Mouse (Mus musculus): ENCODE measurements around the gene Ccdc3. TPM values are rescaled to one million over a fixed set of nuclear protein-coding genes. Genes with fewer than 3 reads are reported as not detected.
"Not testable (repeated sequence)": the region's sequence is repeated elsewhere in the genome, so short reads cannot be mapped to it uniquely, and the experiment has no call there.

The Ccdc3 gene
- polyA plus RNA-seq, 1 experiment from 2014 or later, result 1.8 TPM

DNA sequence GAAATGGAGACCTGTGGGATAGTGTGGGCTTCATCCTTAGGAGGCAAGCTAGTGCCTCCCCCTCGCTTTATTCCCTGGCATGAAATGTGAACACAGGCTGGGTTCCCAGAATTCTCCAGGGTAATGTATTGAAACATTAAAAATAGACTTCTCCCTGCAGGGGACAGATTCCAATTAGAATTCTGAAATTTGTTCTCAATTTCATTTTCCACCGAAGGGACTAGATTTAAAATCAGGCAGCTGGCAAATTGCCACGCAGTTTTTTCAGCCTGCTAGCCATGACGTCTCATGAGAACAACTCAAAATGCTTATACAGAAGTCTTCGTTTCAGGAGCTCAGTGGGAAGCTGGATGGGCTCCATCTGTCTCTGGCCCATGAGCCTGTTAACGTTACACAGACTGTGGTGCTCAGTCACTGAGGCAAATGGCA lies 103.9 kb downstream of the Ccdc3 start:
- no peaks in the 10 kb centered on the region for H3K27me3 ChIP-seq (ENCODE audit: poor library complexity, severe bottlenecking)
- H3K4me1 ChIP-seq, result peaks cover 4% of the 10 kb centered on the region; the same call in 1 of the 2 replicates
- 89% methylated on average over 6 of the region's 6 CpGs for WGBS
- no peaks in the 10 kb centered on the region for H3K36me3 ChIP-seq (replicated peaks)
- H3K27ac ChIP-seq, result no peak overlapping the region
- no peaks in the 10 kb centered on the region for H3K9me3 ChIP-seq
- H3K4me3 ChIP-seq, result no peak overlapping the region
- DNase-seq (ENCODE audit: extremely low spot score, low spot score), result no peak

DNA sequence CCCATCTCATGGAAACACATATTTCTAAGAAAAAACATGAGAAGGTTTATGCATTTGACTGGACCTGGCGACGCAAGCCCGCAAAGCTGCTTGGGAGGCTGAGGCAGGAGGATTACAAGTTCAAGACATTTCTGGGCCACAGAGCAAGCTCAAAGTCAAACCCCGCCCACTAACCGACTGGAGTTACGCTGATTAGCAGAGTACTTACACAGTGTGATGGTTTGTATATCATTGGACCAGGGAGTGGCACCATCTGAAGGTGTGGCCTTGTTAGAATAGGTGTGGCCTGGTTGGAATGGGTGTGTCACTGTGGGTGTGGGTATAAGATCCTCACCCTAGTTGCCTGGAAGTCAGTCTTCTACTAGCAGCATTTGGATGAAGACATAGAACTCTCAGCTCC lies 111.6 kb downstream of the Ccdc3 start:
- H3K9me3 ChIP-seq; H3K4me3 ChIP-seq; H3K27me3 ChIP-seq (ENCODE audit: poor library complexity, severe bottlenecking); H3K4me1 ChIP-seq; H3K27ac ChIP-seq; H3K36me3 ChIP-seq (replicated peaks); DNase-seq (ENCODE audit: extremely low spot score, low spot score): not testable (repeated sequence)
- WGBS, result 92% methylated on average over 6 of the region's 6 CpGs

GRCm38 (mm10) chr2:5249969-5250368 lies 112.4 kb downstream of the Ccdc3 start:
- Histone ChIP-seq H3K27me3 (ENCODE audit: poor library complexity, severe bottlenecking) (no peaks in the 10 kb centered on the region), H3K4me3 (no peak overlapping the region), H3K27ac (no peak overlapping the region), H3K4me1 (0 out of 2 replicates have a peak, but pooled peaks cover 3% of the 10 kb centered on the region), H3K36me3 (replicated peaks) (no peaks in the 10 kb centered on the region), H3K9me3 (no peaks in the 10 kb centered on the region)
- no peak for DNase-seq (ENCODE audit: extremely low spot score, low spot score)
- WGBS, result 82% methylated on average over 12 of the region's 12 CpGs

- WGBS, result 93% methylated on average over 3 of the region's 3 CpGs
- no peak for DNase-seq (ENCODE audit: extremely low spot score, low spot score)
- Histone ChIP-seq H3K9me3 (no peaks in the 10 kb centered on the region), H3K4me3 (no peak overlapping the region), H3K27me3 (ENCODE audit: poor library complexity, severe bottlenecking) (no peaks in the 10 kb centered on the region), H3K27ac (no peak overlapping the region), H3K36me3 (replicated peaks) (no peaks in the 10 kb centered on the region), H3K4me1 (no peaks in the 10 kb centered on the region)
These were observed 120.7 kb downstream of the Ccdc3 start for GRCm38 (mm10) chr2:5258250-5258649.

GRCm38 (mm10) chr2:5262279-5262678 lies 124.7 kb downstream of the Ccdc3 start:
- H3K27ac ChIP-seq, result no peak overlapping the region
- no peaks in the 10 kb centered on the region for H3K9me3 ChIP-seq
- no peaks in the 10 kb centered on the region for H3K27me3 ChIP-seq (ENCODE audit: poor library complexity, severe bottlenecking)
- 84% methylated on average over 2 of the region's 2 CpGs for WGBS
- H3K4me1 ChIP-seq, result no peaks in the 10 kb centered on the region
- DNase-seq (ENCODE audit: extremely low spot score, low spot score), result no peak
- H3K4me3 ChIP-seq, result no peak overlapping the region
- H3K36me3 ChIP-seq (replicated peaks), result no peaks in the 10 kb centered on the region

DNA sequence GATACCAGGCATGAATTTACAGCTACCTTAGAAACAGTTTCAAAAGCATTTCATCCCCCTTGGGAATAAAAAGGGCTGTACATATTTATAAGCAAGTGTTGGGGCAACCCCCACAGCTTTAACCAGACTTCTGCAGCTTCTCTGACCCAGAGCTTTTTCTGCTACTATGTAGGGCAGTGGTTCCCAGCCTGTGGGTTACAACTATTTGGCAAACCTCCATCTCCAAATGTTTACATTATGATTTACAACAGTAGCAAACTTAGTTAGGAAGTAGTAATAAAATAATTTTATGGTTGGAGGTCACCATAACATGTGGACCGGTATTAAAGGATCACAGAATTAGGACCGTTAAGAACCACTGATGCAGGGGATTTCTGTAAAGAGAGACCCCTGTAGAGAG lies 130.4 kb downstream of the Ccdc3 start:
- H3K27me3 ChIP-seq (ENCODE audit: poor library complexity, severe bottlenecking), result no peaks in the 10 kb centered on the region
- H3K4me1 ChIP-seq, result no peaks in the 10 kb centered on the region
- no peak for DNase-seq (ENCODE audit: extremely low spot score, low spot score)
- H3K9me3 ChIP-seq, result no peaks in the 10 kb centered on the region; the same call in 1 of the 2 replicates
- H3K36me3 ChIP-seq (replicated peaks), result no peaks in the 10 kb centered on the region
- H3K27ac ChIP-seq, result no peak overlapping the region
- no peak overlapping the region for H3K4me3 ChIP-seq
- 84% methylated on average over 2 of the region's 2 CpGs for WGBS

Other genes starting within 250 kb of the Ccdc3 start
- 37.0 and 37.3 TPM in 2 replicates for gene Phyh, start 218.8 kb upstream of the Ccdc3 start, polyA plus RNA-seq (2016; fragmentation: Nextera tagmentation; extraction: Ambion mirVana)
- 0.26 TPM in 1 of 2 replicates, not detected in the other for gene Ucma, start 161.7 kb upstream of the Ccdc3 start, polyA plus RNA-seq (2016; fragmentation: Nextera tagmentation; extraction: Ambion mirVana)
- 82.7 and 87.4 TPM in 2 replicates for gene Mcm10, start 125.0 kb upstream of the Ccdc3 start, polyA plus RNA-seq (2016; fragmentation: Nextera tagmentation; extraction: Ambion mirVana)
- gene Optn, start 73.7 kb upstream of the Ccdc3 start, polyA plus RNA-seq (2016; fragmentation: Nextera tagmentation; extraction: Ambion mirVana), result 2.3 and 2.6 TPM in 2 replicates